Mouse (Mus musculus) lung, embryonic 16.5 days (tissue): ENCODE data around the gene Gsta2. TPM values are rescaled to one million over a fixed set of nuclear protein-coding genes. Genes with fewer than 3 reads are reported as not detected.

Experiments
- ATAC-seq: fragments of 200-750 bp; cut with Nextera tagmentation; 2 replicates; pipeline ENCODE4 v1.8.0; 2017; ENCODE audit warnings: low read depth, mild to moderate bottlenecking, moderate library complexity
- H3K27ac ChIP-seq: fragments of 300-500 bp; sonication (generic); 2 replicates; pipeline ENCODE4 v1.5.1; 2014; ENCODE audit warnings: mild to moderate bottlenecking, control low read depth, low read length
- H3K27me3 ChIP-seq: fragments of 300-500 bp; sonication (generic); 2 replicates; pipeline ENCODE4 v1.6.1; 2014; ENCODE audit warnings: low read depth, low read length, mixed read lengths; ENCODE audit not compliant: control insufficient read depth, insufficient read depth
- H3K36me3 ChIP-seq: fragments of 300-500 bp; sonication (generic); 2 replicates; pipeline ENCODE4 v1.6.1; 2014; ENCODE audit warnings: low read length; ENCODE audit not compliant: control insufficient read depth, insufficient read depth
- H3K4me1 ChIP-seq: fragments of 300-500 bp; sonication (generic); replicated peaks from 2 replicates; pipeline ENCODE4 v1.6.1; 2014; ENCODE audit warnings: low read length, mixed read lengths; ENCODE audit not compliant: control insufficient read depth, insufficient read depth
- H3K4me2 ChIP-seq: fragments of 300-500 bp; sonication (generic); 2 replicates; pipeline ENCODE4 v1.6.1; 2014; ENCODE audit warnings: low read depth, low read length, control low read depth
- H3K4me3 ChIP-seq: fragments of 300-500 bp; sonication (generic); 2 replicates; pipeline ENCODE4 v1.5.1; 2014; ENCODE audit warnings: mild to moderate bottlenecking, low read length, control low read depth
- H3K9ac ChIP-seq: fragments of 300-500 bp; sonication (generic); 2 replicates; pipeline ENCODE4 v1.6.1; 2014; ENCODE audit warnings: low read length, control low read depth
- H3K9me3 ChIP-seq: fragments of 300-500 bp; sonication (generic); 2 replicates; pipeline ENCODE4 v1.6.1; 2016; ENCODE audit warnings: low read length; ENCODE audit not compliant: control insufficient read depth
- WGBS: fragments of 180-500 bp; shearing (Covaris S2); extraction: QIAGEN DNeasy Blood & Tissue Kit; methylation state at CpG from one replicate; pipeline ENCODE4 v1.1.7; 2014; 5-methylcytosine and 5-hydroxymethylcytosine counted together
- polyA plus RNA-seq: library from polyadenylated mRNA; unstranded; fragments of >200 nt; fragmentation: Nextera tagmentation; extraction: Ambion mirVana; gene quantifications from 2 replicates; pipeline ENCODE4 v1.2.1, GENCODE M21; 2015

Gsta2 gene
- 0.33 TPM in 1 of 2 replicates, not detected in the other for polyA plus RNA-seq

GRCm38 (mm10) chr9:78355611-78356010 lies at the start of gene Gsta2:
Gsta2 (minus strand) TSS chr9:78355788.
- ATAC-seq = no peak
- 85% methylated on average over 8 of the region's 8 CpGs for WGBS

DNA sequence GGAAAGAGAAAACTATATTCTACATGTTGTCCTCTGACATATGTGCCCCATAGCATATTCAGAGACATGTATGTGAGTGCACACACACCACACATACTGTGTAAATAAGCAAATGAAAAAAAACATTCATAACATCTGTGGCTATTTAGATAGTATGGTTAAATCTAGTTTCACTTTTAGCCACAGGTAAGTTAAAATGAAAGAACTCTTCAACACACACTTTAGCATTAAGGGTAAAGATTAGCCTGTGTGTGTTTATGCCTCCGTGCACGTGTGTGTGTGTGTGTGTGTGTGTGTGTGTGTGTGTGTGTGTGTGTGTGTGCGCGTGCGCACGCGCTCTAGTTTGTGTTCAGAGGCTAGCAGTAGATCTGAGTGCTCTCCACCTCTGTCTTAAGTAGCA lies 46.0 kb upstream of the Gsta2 start:
- 87% methylated on average over 7 of the region's 7 CpGs for WGBS
- no peak for ATAC-seq
- Histone ChIP-seq H3K9ac (no peak overlapping the region), H3K9me3 (no peaks in the 10 kb centered on the region), H3K27ac (no peak overlapping the region), H3K27me3 (peaks cover 8% of the 10 kb centered on the region), H3K4me1 (no peaks in the 10 kb centered on the region), H3K4me2 (no peak overlapping the region), H3K4me3 (no peak overlapping the region), H3K36me3 (no peaks in the 10 kb centered on the region)

More at GRCm38 (mm10) chr9:78355611-78356010, at the start of gene Gsta2:
- no peak within 1 kb of the TSS for H3K4me2 ChIP-seq
- H3K27ac ChIP-seq = no peak within 1 kb of the TSS
- no peak within 1 kb of the TSS for H3K4me3 ChIP-seq
- H3K27me3 ChIP-seq = no peaks in the 10 kb centered on the region
- no peak within 1 kb of the TSS for H3K9ac ChIP-seq
- no peaks in the 10 kb centered on the region for H3K9me3 ChIP-seq
- no peaks in the 10 kb centered on the region for H3K36me3 ChIP-seq
- H3K4me1 ChIP-seq = no peaks in the 10 kb centered on the region

DNA sequence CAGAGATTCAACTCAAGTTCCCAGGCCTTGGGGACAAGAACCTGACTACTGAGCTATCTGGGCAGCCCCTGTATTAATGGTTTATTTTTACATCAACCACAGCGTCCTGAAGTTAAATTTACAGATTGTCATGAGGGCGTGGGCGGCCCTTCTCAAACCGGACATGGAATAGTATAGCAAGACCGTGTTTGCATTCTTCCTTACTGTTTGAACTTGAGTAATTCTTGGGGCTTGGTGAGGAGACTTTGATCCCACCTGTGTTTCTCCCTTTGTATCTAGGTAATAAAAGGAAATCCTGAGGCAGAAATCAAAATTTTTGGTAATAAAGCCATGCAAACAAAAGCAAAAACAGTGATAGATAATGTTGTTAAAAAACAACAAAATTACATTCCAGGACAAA lies 45.0 kb upstream of the Gsta2 start:
- no peak overlapping the region for H3K4me2 ChIP-seq
- no peak overlapping the region for H3K27ac ChIP-seq
- H3K36me3 ChIP-seq = no peaks in the 10 kb centered on the region
- 50% methylated on average over 5 of the region's 5 CpGs for WGBS
- peaks cover 19% of the 10 kb centered on the region for H3K27me3 ChIP-seq
- H3K4me1 ChIP-seq = peaks cover 6% of the 10 kb centered on the region
- no peaks in the 10 kb centered on the region for H3K9me3 ChIP-seq
- no peak for ATAC-seq
- no peak overlapping the region for H3K4me3 ChIP-seq
- H3K9ac ChIP-seq = no peak overlapping the region

GRCm38 (mm10) chr9:78396517-78396916 lies 40.9 kb upstream of the Gsta2 start:
- 53% methylated on average over 9 of the region's 9 CpGs for WGBS
- H3K27me3 ChIP-seq = peaks cover 43% of the 10 kb centered on the region
- no peaks in the 10 kb centered on the region for H3K9me3 ChIP-seq
- H3K9ac ChIP-seq = no peak overlapping the region
- H3K4me3 ChIP-seq = no peak overlapping the region
- no peaks in the 10 kb centered on the region for H3K36me3 ChIP-seq
- H3K27ac ChIP-seq = no peak overlapping the region
- no peak overlapping the region for H3K4me2 ChIP-seq
- peaks cover 6% of the 10 kb centered on the region for H3K4me1 ChIP-seq
- no peak for ATAC-seq

DNA sequence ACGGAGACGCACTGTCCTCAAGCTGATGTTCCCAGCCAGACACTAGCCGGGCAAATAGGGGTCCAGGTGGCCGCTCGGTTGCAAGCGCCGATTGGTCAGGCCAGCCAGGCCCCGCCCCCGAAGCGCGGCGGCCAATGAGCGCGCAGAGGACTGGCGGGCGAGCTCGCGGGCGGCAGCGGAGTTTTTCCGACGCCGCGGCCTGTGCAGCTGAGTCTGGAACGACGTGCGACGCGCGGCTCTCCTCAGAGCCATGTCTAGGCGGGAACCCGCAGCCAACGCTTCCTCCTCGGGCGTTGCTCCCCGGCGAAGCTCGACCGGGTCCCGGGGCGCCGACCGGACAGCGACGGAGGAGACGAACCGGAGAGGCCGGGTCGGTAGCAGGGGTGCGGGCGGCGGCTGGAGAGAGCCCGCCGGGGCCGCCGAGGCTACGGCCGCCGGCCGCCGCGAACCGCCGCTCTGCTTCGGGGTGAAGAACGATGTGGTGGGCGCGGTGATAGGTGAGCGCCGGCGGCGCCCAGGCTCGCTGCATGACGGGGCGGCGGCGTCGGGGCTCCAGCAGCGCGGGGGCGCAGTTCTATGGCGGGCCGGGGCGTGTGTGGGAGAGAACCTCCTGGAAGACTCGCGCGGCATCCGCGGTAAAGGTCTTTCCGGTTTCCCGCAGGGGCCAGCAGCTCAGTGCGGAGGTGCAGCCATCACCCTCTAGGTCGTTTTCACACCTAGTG lies 40.2 kb upstream of the Gsta2 start, which contains the start of gene Ddx43:
Gene Ddx43 (plus strand): TSS at position 148 of the 722 bp plus-strand sequence.
- Histone ChIP-seq H3K36me3 (no peaks in the 10 kb centered on the region), H3K27me3 (peaks cover 43% of the 10 kb centered on the region), H3K9ac (peak within 1 kb of the TSS; percentile 55), H3K4me2 (peak within 1 kb of the TSS; percentile 71), H3K27ac (no peak within 1 kb of the TSS), H3K4me1 (peaks cover 6% of the 10 kb centered on the region), H3K9me3 (no peaks in the 10 kb centered on the region), H3K4me3 (peak within 1 kb of the TSS; percentile 49)
- peak; percentile 94 for ATAC-seq
- 1% methylated on average over 67 of the region's 93 CpGs for WGBS

- peaks cover 43% of the 10 kb centered on the region for H3K27me3 ChIP-seq
- H3K4me3 ChIP-seq = peak overlapping the region; percentile 49
- no peak overlapping the region for H3K9ac ChIP-seq
- no peak overlapping the region for H3K27ac ChIP-seq
- ATAC-seq = no peak
- H3K4me2 ChIP-seq = peak overlapping the region; percentile 71
- H3K4me1 ChIP-seq = peaks cover 6% of the 10 kb centered on the region
- no peaks in the 10 kb centered on the region for H3K36me3 ChIP-seq
- WGBS = 37% methylated on average over 11 of the region's 11 CpGs
- H3K9me3 ChIP-seq = no peaks in the 10 kb centered on the region
Observed at GRCm38 (mm10) chr9:78395244-78395629, 39.6 kb upstream of the Gsta2 start.

- no peak for ATAC-seq
- H3K9me3 ChIP-seq = no peaks in the 10 kb centered on the region
- peaks cover 6% of the 10 kb centered on the region for H3K4me1 ChIP-seq
- 64% methylated on average over 7 of the region's 7 CpGs for whole genome bisulfite sequencing
- no peak overlapping the region for H3K9ac ChIP-seq
- no peak overlapping the region for H3K4me2 ChIP-seq
- no peaks in the 10 kb centered on the region for H3K36me3 ChIP-seq
- no peak overlapping the region for H3K4me3 ChIP-seq
- peaks cover 43% of the 10 kb centered on the region for H3K27me3 ChIP-seq
- H3K27ac ChIP-seq = no peak overlapping the region
Observed at GRCm38 (mm10) chr9:78394602-78395001, 39.0 kb upstream of the Gsta2 start.

DNA sequence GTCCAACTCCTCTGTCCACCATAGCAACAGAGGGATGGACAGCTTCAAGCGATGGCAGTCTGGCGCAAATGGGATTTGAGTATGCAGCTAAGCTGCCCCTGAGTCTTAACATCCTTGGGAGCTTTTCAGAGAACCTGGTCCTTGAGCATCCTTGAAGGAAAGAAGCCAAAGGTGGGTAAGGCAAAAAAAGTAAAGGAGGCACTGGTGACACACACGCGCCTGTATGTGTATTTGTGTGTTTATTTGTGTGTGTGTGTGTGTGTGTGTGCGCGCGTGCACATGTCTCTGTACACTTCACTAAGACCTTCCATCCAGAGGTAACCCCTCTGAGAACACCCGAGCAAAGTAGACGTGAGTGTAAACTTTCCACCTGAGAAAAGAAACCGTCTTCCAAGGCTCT lies 38.2 kb upstream of the Gsta2 start:
- WGBS = 77% methylated on average over 10 of the region's 10 CpGs
- ATAC-seq = no peak

GRCm38 (mm10) chr9:78389981-78390380 lies 34.4 kb upstream of the Gsta2 start:
- peaks cover 18% of the 10 kb centered on the region for H3K27me3 ChIP-seq
- H3K36me3 ChIP-seq = no peaks in the 10 kb centered on the region
- H3K4me3 ChIP-seq = no peak overlapping the region
- H3K4me2 ChIP-seq = no peak overlapping the region
- H3K27ac ChIP-seq = no peak overlapping the region
- 37% methylated on average over 5 of the region's 5 CpGs for WGBS
- H3K9ac ChIP-seq = no peak overlapping the region
- H3K4me1 ChIP-seq = no peaks in the 10 kb centered on the region
- H3K9me3 ChIP-seq = no peaks in the 10 kb centered on the region
- ATAC-seq = no peak

More for the DNA sequence above, 38.2 kb upstream of the Gsta2 start:
- Histone ChIP-seq H3K9ac (no peak overlapping the region), H3K36me3 (no peaks in the 10 kb centered on the region), H3K27me3 (peaks cover 43% of the 10 kb centered on the region), H3K9me3 (no peaks in the 10 kb centered on the region), H3K4me1 (peaks cover 6% of the 10 kb centered on the region), H3K4me3 (no peak overlapping the region), H3K4me2 (no peak overlapping the region), H3K27ac (no peak overlapping the region)
